Mouse (Mus musculus) liver, embryonic 16.5 days (tissue): ENCODE measurements around the gene Csmd2. TPM values are rescaled to one million over a fixed set of nuclear protein-coding genes. Genes with fewer than 3 reads are reported as not detected.

ENCODE experiments used
- ATAC-seq: fragments of 200-750 bp; cut with Nextera tagmentation; 2 replicates; pipeline ENCODE4 v1.8.0; 2017; ENCODE audit warnings: low read depth, mild to moderate bottlenecking, moderate number of reproducible peaks, moderate library complexity
- H3K27ac ChIP-seq: fragments of 300-500 bp; sonication (generic); 2 replicates; pipeline ENCODE4 v1.5.1; 2014; ENCODE audit warnings: mild to moderate bottlenecking, low read length
- H3K27me3 ChIP-seq: fragments of 300-500 bp; sonication (generic); 2 replicates; pipeline ENCODE4 v1.6.1; 2014; ENCODE audit warnings: low read depth, low read length, mixed read lengths; ENCODE audit not compliant: control insufficient read depth, insufficient read depth
- H3K36me3 ChIP-seq: fragments of 300-500 bp; sonication (generic); 2 replicates; pipeline ENCODE4 v1.6.1; 2014; ENCODE audit warnings: mild to moderate bottlenecking; ENCODE audit not compliant: control insufficient read depth, insufficient read depth
- H3K4me1 ChIP-seq: fragments of 300-500 bp; sonication (generic); 2 replicates; pipeline ENCODE4 v1.6.1; 2014; ENCODE audit warnings: low read depth, low read length, mixed read lengths; ENCODE audit not compliant: control insufficient read depth
- H3K4me2 ChIP-seq: fragments of 300-500 bp; sonication (generic); 2 replicates; pipeline ENCODE4 v1.6.1; 2014; ENCODE audit warnings: low read depth, low read length, mixed read lengths
- H3K4me3 ChIP-seq: fragments of 300-500 bp; sonication (generic); 2 replicates; pipeline ENCODE4 v1.5.1; 2014; ENCODE audit warnings: low read depth, mild to moderate bottlenecking, low read length
- H3K9ac ChIP-seq: fragments of 300-500 bp; sonication (generic); 2 replicates; pipeline ENCODE4 v1.6.1; 2014; ENCODE audit warnings: low read depth, low read length
- H3K9me3 ChIP-seq: fragments of 300-500 bp; sonication (generic); replicated peaks from 2 replicates; pipeline ENCODE4 v1.6.1; 2016; ENCODE audit warnings: low read length; ENCODE audit not compliant: control insufficient read depth
- WGBS: fragments of 180-500 bp; shearing (Covaris S2); extraction: QIAGEN DNeasy Blood & Tissue Kit; methylation state at CpG from one replicate; pipeline ENCODE4 v1.1.7; 2014; ENCODE audit not compliant: insufficient replicate concordance; 5-methylcytosine and 5-hydroxymethylcytosine counted together
- polyA plus RNA-seq: library from polyadenylated mRNA; unstranded; fragments of >200 nt; fragmentation: Nextera tagmentation; extraction: Ambion mirVana; gene quantifications from 2 replicates; pipeline ENCODE4 v1.2.1, GENCODE M21; 2015

Csmd2 gene
- polyA plus RNA-seq, 1 experiment from 2014 or later, result not detected

- no peak overlapping the region for H3K4me2 ChIP-seq
- H3K27ac ChIP-seq, result no peak overlapping the region
- no peaks in the 10 kb centered on the region for H3K4me1 ChIP-seq
- no peak overlapping the region for H3K4me3 ChIP-seq
- no peaks in the 10 kb centered on the region for H3K27me3 ChIP-seq
- 26% methylated on average over 19 of the region's 19 CpGs for WGBS
- no peak for ATAC-seq
- H3K9me3 ChIP-seq, result no peaks in the 10 kb centered on the region
- no peak overlapping the region for H3K9ac ChIP-seq
- no peaks in the 10 kb centered on the region for H3K36me3 ChIP-seq
These were observed 253.6 kb downstream of the Csmd2 start for GRCm38 (mm10) chr4:128241075-128241853.

DNA sequence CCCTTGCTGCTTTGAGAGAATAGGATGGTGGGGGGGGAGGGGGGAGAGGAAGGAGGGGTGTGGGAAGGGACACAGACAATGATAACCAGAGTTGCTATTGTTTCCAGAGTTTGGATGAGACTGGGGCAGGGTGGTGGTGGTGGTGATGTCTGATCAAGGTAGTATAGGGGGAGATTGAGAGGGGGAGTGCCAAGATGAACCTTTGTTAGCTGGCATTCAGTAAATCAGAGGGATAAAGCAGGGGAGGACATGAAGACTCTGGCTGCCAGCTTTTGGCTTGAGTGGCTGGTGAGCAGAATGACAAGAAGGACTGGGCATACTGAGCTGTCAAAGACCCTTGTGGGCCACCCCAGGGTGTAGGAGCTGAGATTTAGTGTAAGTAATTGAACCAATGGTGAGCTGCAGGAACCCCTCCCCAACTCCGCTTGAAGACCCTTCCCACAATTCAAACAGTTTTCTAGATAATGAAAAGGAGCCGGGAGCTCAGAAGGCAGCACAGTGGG is 254.2 kb downstream of the Csmd2 start:
- Histone ChIP-seq H3K4me2 (no peak overlapping the region), H3K9me3 (no peaks in the 10 kb centered on the region), H3K9ac (no peak overlapping the region), H3K27ac (no peak overlapping the region), H3K36me3 (no peaks in the 10 kb centered on the region), H3K27me3 (no peaks in the 10 kb centered on the region), H3K4me1 (no peaks in the 10 kb centered on the region), H3K4me3 (no peak overlapping the region)
- WGBS, result 41% methylated on average over 2 of the region's 2 CpGs
- ATAC-seq, result no peak

- ATAC-seq, result no peak
- Histone ChIP-seq H3K27ac (no peak overlapping the region), H3K36me3 (no peaks in the 10 kb centered on the region), H3K9me3 (no peaks in the 10 kb centered on the region), H3K4me3 (no peak overlapping the region), H3K27me3 (no peaks in the 10 kb centered on the region), H3K9ac (no peak overlapping the region), H3K4me2 (no peak overlapping the region), H3K4me1 (no peaks in the 10 kb centered on the region)
- WGBS, result 8% methylated on average over 2 of the region's 2 CpGs
These were observed 257.5 kb downstream of the Csmd2 start for GRCm38 (mm10) chr4:128245201-128245600.

DNA sequence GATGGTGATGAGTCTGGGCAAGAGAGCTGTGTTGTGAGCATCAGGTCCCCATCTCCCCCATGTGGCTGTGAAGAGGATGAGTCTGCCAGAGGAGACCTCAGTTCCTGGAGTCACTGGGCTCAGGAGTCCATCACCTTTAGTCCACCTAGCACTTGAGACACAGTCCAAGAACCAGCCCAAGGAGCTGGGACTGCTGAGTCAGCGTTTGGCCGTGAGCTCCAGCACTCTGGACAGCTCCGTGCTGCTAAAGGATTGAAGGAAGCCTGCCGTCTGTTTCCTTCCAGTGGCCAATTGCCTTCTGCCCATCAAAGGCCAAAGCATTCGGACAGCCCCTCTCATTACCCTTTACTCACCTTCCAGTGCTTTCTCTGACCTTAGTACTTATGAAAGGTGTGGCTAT is 261.0 kb downstream of the Csmd2 start:
- H3K4me1 ChIP-seq, result no peaks in the 10 kb centered on the region
- no peaks in the 10 kb centered on the region for H3K27me3 ChIP-seq
- H3K4me3 ChIP-seq, result no peak overlapping the region
- no peaks in the 10 kb centered on the region for H3K36me3 ChIP-seq
- no peaks in the 10 kb centered on the region for H3K9me3 ChIP-seq
- no peak overlapping the region for H3K4me2 ChIP-seq
- 15% methylated on average over 5 of the region's 5 CpGs for WGBS
- no peak overlapping the region for H3K27ac ChIP-seq
- no peak overlapping the region for H3K9ac ChIP-seq
- no peak for ATAC-seq

DNA sequence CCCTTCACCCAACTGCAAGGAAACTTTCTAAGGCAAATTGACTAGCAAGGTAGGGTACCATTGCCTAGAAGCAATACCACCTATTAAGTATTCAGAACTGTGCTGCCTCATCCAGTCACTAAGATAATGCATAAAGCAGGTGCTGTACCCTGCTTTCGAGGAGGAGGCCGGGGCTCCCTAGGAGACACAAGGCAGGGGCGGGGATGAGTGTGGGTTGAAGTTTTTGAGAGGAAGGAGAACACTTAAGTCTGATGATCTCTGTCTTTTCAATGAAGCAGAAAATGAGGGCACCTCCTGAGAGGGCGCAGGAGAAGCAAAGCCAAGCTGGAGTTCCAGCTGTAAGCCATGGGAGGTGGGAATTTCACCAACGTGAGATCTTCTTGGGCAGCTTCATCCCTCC is 271.6 kb downstream of the Csmd2 start:
- no peak for ATAC-seq
- Histone ChIP-seq H3K4me2 (no peak overlapping the region), H3K4me1 (no peaks in the 10 kb centered on the region), H3K9ac (no peak overlapping the region), H3K9me3 (no peaks in the 10 kb centered on the region), H3K27ac (no peak overlapping the region), H3K36me3 (no peaks in the 10 kb centered on the region), H3K27me3 (no peaks in the 10 kb centered on the region), H3K4me3 (no peak overlapping the region)
- 63% methylated on average over 5 of the region's 5 CpGs for WGBS

DNA sequence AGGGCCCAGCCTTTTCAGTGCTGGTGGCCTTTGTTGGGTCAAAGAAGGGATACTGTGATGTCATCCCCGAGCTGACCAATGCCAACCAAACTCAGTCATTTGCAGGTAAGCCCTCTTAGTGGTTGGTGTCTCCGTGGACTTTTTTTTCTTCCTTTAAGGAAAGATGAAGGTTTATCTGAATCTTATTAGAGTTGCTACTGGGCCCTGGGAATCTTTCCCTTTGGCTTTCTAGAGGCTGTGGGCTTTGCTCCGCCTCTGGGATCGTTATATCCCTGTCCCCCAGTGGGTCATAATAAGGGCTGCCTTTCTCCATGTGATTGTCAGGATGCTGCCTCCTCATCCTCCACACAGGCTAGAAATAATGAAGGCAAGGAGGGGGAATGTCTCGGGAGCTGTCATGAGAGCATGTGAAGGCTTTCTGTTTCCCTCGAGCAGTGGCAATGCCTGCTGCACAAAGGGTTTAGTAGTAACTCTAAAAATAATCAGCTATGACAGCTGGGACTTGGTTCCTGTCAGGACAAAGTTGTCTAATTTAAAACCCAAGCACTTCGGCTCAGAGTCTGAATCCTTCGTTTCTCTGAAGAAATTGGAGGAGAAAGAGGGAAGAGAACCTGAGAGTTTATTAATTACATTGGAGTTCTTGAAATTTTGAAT is 273.4 kb downstream of the Csmd2 start, which contains the start of gene Hmgb4:
Gene Hmgb4 (minus strand): TSS at position 51 of the 654 bp plus-strand sequence.
- H3K4me1 ChIP-seq, result no peaks in the 10 kb centered on the region
- H3K4me3 ChIP-seq, result no peak within 1 kb of the TSS
- no peak for ATAC-seq
- H3K9ac ChIP-seq, result no peak within 1 kb of the TSS
- no peaks in the 10 kb centered on the region for H3K36me3 ChIP-seq
- H3K27me3 ChIP-seq, result no peaks in the 10 kb centered on the region
- H3K27ac ChIP-seq, result no peak within 1 kb of the TSS
- 52% methylated on average over 8 of the region's 8 CpGs for WGBS
- H3K9me3 ChIP-seq, result no peaks in the 10 kb centered on the region; the same call in 1 of the 2 replicates
- no peak within 1 kb of the TSS for H3K4me2 ChIP-seq

DNA sequence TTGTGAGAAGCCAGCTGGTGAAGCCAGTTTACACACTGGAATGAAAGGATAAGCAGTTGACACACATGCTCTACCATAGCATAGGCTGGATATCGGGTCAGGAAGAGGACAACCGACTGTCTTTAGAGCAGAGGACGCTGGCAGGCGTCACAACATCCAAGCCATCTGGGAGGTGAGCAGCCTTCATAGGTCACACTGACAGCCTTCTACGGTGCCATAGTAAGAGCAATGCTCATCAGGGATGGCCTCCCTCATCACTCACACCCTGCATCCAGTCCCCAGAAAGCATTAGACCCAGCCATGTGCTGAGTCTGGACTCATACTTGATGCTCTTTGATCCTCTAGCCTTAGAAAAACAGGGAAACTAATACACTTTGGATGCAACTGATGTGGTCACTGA is 276.8 kb downstream of the Csmd2 start:
- Histone ChIP-seq H3K27me3 (no peaks in the 10 kb centered on the region), H3K36me3 (no peaks in the 10 kb centered on the region), H3K4me3 (no peak overlapping the region), H3K27ac (no peak overlapping the region), H3K4me1 (no peaks in the 10 kb centered on the region), H3K9ac (no peak overlapping the region), H3K9me3 (no peaks in the 10 kb centered on the region; the same call in 1 of the 2 replicates), H3K4me2 (no peak overlapping the region)
- WGBS, result 69% methylated on average over 5 of the region's 5 CpGs
- no peak for ATAC-seq

- Histone ChIP-seq H3K4me1 (no peaks in the 10 kb centered on the region), H3K9me3 (no peaks in the 10 kb centered on the region; the same call in 1 of the 2 replicates), H3K4me3 (no peak overlapping the region), H3K4me2 (no peak overlapping the region), H3K36me3 (no peaks in the 10 kb centered on the region), H3K27ac (no peak overlapping the region), H3K9ac (no peak overlapping the region), H3K27me3 (no peaks in the 10 kb centered on the region)
- no peak for ATAC-seq
- 60% methylated on average over 3 of the region's 3 CpGs for WGBS
These were observed 277.7 kb downstream of the Csmd2 start for GRCm38 (mm10) chr4:128265341-128265740.

- no peaks in the 10 kb centered on the region for H3K27me3 ChIP-seq
- H3K36me3 ChIP-seq, result no peaks in the 10 kb centered on the region
- no peak for ATAC-seq
- no peak overlapping the region for H3K4me2 ChIP-seq
- no peaks in the 10 kb centered on the region for H3K4me1 ChIP-seq
- H3K9ac ChIP-seq, result no peak overlapping the region
- H3K4me3 ChIP-seq, result no peak overlapping the region
- no peak overlapping the region for H3K27ac ChIP-seq
- no peaks in the 10 kb centered on the region; the same call in 1 of the 2 replicates for H3K9me3 ChIP-seq
- WGBS, result 63% methylated on average over 9 of the region's 9 CpGs
These were observed 281.7 kb downstream of the Csmd2 start for GRCm38 (mm10) chr4:128269261-128269875.
